Mouse (Mus musculus) hindbrain, postnatal 0 days (tissue): ENCODE data around the gene Fam83d. TPM values are rescaled to one million over a fixed set of nuclear protein-coding genes. Genes with fewer than 3 reads are reported as not detected.

Experiments used
- ATAC-seq: fragments of 200-750 bp; cut with Nextera tagmentation; 2 replicates; pipeline ENCODE4 v1.8.0; 2017; ENCODE audit warnings: mild to moderate bottlenecking, moderate TSS enrichment, moderate library complexity
- DNase-seq: peaks from one replicate; pipeline ENCODE4 v3.0.0-alpha.2; 2015; ENCODE audit warnings: low spot score
- H3K27ac ChIP-seq: fragments of 300-500 bp; sonication (generic); 2 replicates; pipeline ENCODE4 v1.5.1; 2014; ENCODE audit warnings: mild to moderate bottlenecking
- H3K27me3 ChIP-seq: fragments of 300-500 bp; sonication (generic); 2 replicates; pipeline ENCODE4 v1.6.1; 2014; ENCODE audit warnings: low read length, mixed read lengths; ENCODE audit not compliant: insufficient read depth
- H3K36me3 ChIP-seq: fragments of 300-500 bp; sonication (generic); 2 replicates; pipeline ENCODE4 v1.6.1; 2014; ENCODE audit warnings: low read length, mixed read lengths; ENCODE audit not compliant: insufficient read depth
- H3K4me1 ChIP-seq: fragments of 300-500 bp; sonication (generic); 2 replicates; pipeline ENCODE4 v1.6.1; 2014; ENCODE audit warnings: antibody characterized with exemption, low read length, mixed read lengths; ENCODE audit not compliant: insufficient read depth
- H3K4me2 ChIP-seq: fragments of 300-500 bp; sonication (generic); 2 replicates; pipeline ENCODE4 v1.6.1; 2014; ENCODE audit warnings: low read depth, mild to moderate bottlenecking, low read length, moderate library complexity, mixed read lengths
- H3K4me3 ChIP-seq: fragments of 300-500 bp; sonication (generic); 2 replicates; pipeline ENCODE4 v1.5.1; 2014; ENCODE audit warnings: low read length
- H3K9ac ChIP-seq: fragments of 300-500 bp; sonication (generic); replicated peaks from 2 replicates; pipeline ENCODE4 v1.6.1; 2014; ENCODE audit warnings: mild to moderate bottlenecking, low read length, moderate library complexity, mixed read lengths
- H3K9me3 ChIP-seq: fragments of 300-500 bp; sonication (generic); 2 replicates; pipeline ENCODE4 v1.6.1; 2016; ENCODE audit warnings: low read length, mixed read lengths
- CTCF ChIP-seq: IDR thresholded peaks from 2 replicates; pipeline ENCODE4 v1.5.1; 2016; ENCODE audit warnings: antibody characterized with exemption, control low read depth, low read depth
- WGBS: fragments of 180-500 bp; shearing (Covaris S2); extraction: QIAGEN DNeasy Blood & Tissue Kit; methylation state at CpG from one replicate; pipeline ENCODE4 v1.1.7; 2014; 5-methylcytosine and 5-hydroxymethylcytosine counted together
- polyA plus RNA-seq: library from polyadenylated mRNA; unstranded; fragments of >200 nt; fragmentation: Nextera tagmentation; extraction: Ambion mirVana; gene quantifications from 2 replicates; pipeline ENCODE4 v1.2.1, GENCODE M21; 2015
- total RNA-seq: library from RNA; depleted of rRNA; stranded (reverse); fragments of >200 nt; gene quantifications from 2 replicates; pipeline ENCODE4 v1.2.3, GENCODE M21; 2014

Gene Fam83d
- total and polyA plus RNA-seq, 2 experiments from 2014 or later = 6.7 to 18.8 TPM

DNA sequence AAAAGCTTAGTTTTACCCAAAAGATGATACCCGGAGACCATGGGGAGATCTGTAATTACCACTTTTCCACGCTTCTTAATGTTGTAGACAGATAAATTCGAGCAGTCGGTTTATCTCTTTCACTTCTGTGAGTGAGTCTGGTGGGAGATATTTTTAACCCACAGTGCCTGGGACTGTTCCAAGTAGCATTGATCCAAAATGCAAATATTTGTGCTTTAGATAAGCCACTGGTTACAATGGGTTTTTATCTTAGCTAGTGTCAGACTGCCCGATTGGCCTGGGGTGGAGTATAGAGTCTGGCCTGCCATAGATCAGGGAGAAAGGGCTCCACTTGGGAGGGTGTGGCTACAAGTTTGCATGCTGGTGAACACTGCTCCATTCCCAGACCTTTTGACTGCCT, 878 bp downstream of the Fam83d start:
- H3K4me2 ChIP-seq = peak overlapping the region; percentile 99
- WGBS = 9% methylated on average over 5 of the region's 5 CpGs
- no peak for DNase-seq
- no peaks in the 10 kb centered on the region for H3K9me3 ChIP-seq
- no peak overlapping the region; the same call in 1 of the 2 replicates for H3K9ac ChIP-seq
- ATAC-seq = no peak
- no peaks in the 10 kb centered on the region for H3K36me3 ChIP-seq
- H3K4me1 ChIP-seq = peaks cover 17% of the 10 kb centered on the region
- TF ChIP-seq CTCF = no peak
- H3K27ac ChIP-seq = no peak overlapping the region
- peak overlapping the region; percentile 55 for H3K4me3 ChIP-seq
- no peaks in the 10 kb centered on the region for H3K27me3 ChIP-seq

DNA sequence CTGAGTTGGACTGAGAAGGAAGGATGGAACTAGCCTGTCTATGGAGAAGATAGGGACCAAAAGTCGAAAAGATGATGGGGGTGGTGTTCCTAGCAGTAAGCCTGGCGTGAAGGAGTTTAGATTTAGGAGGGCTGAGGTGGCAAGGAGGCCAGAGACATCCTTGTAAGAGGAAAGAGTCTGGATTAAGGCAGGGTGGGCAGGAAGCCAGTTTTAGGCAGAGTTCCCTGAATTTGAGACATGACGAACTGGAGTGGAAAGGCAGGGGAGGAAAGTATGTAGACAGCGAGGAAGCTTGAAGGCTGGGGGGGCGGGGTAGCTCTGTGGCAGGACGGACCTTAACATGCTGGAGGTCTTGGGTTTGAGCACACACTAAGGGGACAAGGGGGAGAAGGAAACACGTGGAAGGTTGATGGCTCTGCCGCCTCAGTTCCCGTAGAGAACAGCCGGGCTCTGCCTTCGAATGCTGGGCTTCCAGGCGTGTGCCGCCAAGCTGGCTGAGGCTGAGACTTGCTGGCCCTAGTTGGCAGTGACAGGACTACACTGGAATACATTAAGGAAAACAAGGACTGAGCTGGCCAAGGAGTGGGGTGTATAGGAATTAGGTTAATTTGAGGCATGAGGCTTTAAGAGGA, 2.3 kb downstream of the Fam83d start:
- ATAC-seq = no peak
- no peak for TF ChIP-seq CTCF
- H3K4me2 ChIP-seq = peak overlapping the region; percentile 99
- H3K27me3 ChIP-seq = no peaks in the 10 kb centered on the region
- no peak overlapping the region for H3K27ac ChIP-seq
- H3K4me1 ChIP-seq = peaks cover 17% of the 10 kb centered on the region
- peak; percentile 55 for DNase-seq
- H3K9ac ChIP-seq = no peak overlapping the region
- no peaks in the 10 kb centered on the region for H3K9me3 ChIP-seq
- no peaks in the 10 kb centered on the region for H3K36me3 ChIP-seq
- 28% methylated on average over 13 of the region's 13 CpGs for WGBS
- peak overlapping the region; percentile 19 for H3K4me3 ChIP-seq

DNA sequence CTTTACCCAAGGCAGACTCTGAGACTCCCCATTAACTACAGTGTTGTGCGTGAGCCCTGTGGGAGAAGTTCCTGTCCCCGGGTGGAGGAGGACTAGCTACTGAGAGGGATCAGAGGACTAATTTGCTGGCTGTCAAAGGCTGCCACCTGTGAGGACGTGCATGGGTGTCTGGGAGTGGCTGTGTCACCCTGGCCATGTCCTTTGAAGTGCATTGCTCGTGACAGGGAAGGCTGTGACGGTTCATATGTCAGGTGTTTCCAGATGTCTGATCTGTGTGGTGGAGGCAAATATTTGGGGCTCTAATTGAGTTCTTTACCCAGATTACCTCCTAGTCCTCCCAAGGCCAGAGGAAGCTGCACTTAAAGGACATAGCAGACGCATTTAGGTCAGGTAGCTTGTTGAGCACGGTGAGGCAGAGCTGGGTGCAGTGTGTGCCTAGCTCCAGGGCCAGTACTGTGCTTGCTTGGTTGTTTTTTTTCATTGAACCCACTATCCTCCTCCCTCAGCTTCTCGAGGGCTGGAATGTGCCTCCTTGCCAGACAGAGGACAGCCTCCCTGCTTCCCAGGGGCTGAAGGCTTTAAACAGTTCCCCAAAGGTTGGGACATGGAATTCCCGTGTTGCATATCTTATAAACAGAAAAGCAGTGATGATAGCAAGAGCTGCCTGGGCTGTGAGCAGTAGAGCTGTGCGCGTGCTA, 3.3 kb downstream of the Fam83d start:
- Histone ChIP-seq H3K9me3 (no peaks in the 10 kb centered on the region), H3K27ac (no peak overlapping the region), H3K9ac (no peak overlapping the region), H3K4me1 (peaks cover 17% of the 10 kb centered on the region), H3K27me3 (no peaks in the 10 kb centered on the region), H3K4me3 (no peak overlapping the region), H3K4me2 (0 out of 2 replicates have a peak overlapping the region, but pooled peaks have one; percentile 7), H3K36me3 (no peaks in the 10 kb centered on the region)
- DNase-seq (no peak), ATAC-seq (no peak)
- WGBS = 57% methylated on average over 11 of the region's 11 CpGs
- TF ChIP-seq CTCF = no peak

DNA sequence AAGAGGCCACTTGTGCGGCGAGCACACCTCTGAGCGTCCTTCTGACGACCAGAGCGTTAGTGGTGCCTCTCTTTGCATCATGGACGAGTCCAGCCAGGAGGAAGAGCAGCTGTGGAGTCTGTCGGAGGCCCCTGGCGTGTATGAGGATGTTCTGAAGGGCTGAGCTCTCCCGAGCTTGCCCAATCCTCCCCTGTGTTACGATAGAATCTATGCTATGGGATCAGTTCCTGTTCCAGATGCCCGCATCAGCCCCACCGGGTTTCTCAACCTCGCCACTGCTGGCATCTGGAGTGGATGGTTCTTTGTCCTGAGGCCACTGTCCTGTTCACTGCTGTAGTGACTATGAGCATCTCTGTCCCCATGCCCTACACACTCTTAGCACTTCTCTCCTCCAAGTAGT, 4.9 kb downstream of the Fam83d start:
- no peak for TF ChIP-seq CTCF
- H3K36me3 ChIP-seq = no peaks in the 10 kb centered on the region
- H3K9me3 ChIP-seq = no peaks in the 10 kb centered on the region
- H3K4me3 ChIP-seq = no peak overlapping the region
- H3K27me3 ChIP-seq = no peaks in the 10 kb centered on the region
- H3K9ac ChIP-seq = no peak overlapping the region
- no peak overlapping the region for H3K27ac ChIP-seq
- ATAC-seq (no peak), DNase-seq (no peak)
- WGBS = 87% methylated on average over 13 of the region's 13 CpGs
- no peak overlapping the region for H3K4me2 ChIP-seq
- peaks cover 17% of the 10 kb centered on the region for H3K4me1 ChIP-seq

DNA sequence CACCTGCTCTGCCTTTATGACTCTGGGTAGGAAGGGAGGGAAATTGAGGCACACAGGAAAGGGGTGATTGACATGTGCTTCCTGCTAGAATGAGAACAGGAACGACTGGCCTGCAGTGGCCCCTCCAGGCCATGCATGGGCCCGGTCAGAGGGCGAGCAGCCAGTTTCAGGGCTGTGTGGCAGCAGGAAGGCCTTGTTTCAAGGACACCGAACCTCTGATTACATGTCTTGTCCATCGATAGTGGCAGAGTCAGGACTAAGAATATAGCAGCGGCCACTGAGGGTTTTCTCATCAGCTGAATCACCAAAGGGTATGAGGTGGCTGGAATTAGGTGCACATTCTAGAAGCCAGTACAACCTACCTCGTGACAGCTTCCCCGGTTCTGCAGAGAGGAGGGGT, 7.0 kb downstream of the Fam83d start:
- Histone ChIP-seq H3K4me1 (peaks cover 6% of the 10 kb centered on the region; the same call in 1 of the 2 replicates), H3K4me3 (no peak overlapping the region), H3K9ac (no peak overlapping the region), H3K27ac (no peak overlapping the region), H3K4me2 (no peak overlapping the region), H3K9me3 (no peaks in the 10 kb centered on the region), H3K27me3 (no peaks in the 10 kb centered on the region), H3K36me3 (no peaks in the 10 kb centered on the region)
- 77% methylated on average over 8 of the region's 8 CpGs for WGBS
- ATAC-seq = no peak
- DNase-seq = no peak
- TF ChIP-seq CTCF = no peak

DNA sequence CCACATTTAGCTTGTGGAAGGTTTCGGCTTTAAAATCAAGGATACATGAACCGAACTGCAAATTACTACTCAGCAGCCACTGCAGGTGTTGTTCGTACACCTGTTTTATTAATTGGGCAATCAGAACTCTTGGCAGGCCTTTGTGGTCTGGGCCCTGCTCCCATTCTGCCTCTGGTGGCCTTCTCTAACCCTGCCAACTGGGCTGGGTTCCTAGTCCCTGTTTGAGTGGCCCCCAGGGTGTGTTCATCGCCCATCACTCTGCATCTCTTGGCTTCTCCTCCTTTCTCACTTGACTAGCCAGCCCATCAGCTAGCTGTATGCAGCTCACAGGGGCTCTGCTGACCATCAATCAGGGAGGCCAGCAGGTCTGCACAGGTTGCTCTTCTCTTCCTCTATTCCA, 8.8 kb downstream of the Fam83d start:
- WGBS = 56% methylated on average over 4 of the region's 4 CpGs
- ATAC-seq (peak; percentile 58; the same call in 1 of the 2 replicates), DNase-seq (peak; percentile 58)
- Histone ChIP-seq H3K27me3 (no peaks in the 10 kb centered on the region), H3K27ac (no peak overlapping the region), H3K4me3 (no peak overlapping the region), H3K4me2 (no peak overlapping the region), H3K9ac (no peak overlapping the region), H3K9me3 (no peaks in the 10 kb centered on the region), H3K4me1 (no peaks in the 10 kb centered on the region), H3K36me3 (no peaks in the 10 kb centered on the region)
- TF ChIP-seq CTCF = no peak

DNA sequence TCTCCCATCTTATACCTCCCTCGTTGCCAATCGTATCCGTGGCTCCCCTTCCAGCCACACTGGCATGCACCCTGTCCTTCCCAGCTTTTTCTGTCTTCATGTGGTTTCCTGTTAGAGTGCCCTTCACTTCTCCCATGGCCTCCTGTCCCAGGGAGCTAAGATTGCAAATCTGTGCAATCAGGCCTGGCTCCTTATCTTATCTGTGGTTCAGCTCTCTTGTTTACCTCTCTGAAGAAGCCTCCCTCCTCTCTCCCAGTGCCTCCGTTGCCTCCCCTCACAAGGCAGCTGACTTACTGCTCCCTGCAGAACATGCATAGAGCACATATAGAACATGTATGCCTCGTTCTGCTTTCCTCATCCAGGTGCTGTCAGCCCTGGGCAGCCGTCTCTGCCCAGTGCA, 9.6 kb downstream of the Fam83d start:
- H3K4me2 ChIP-seq = no peak overlapping the region
- no peaks in the 10 kb centered on the region for H3K4me1 ChIP-seq
- no peak overlapping the region for H3K4me3 ChIP-seq
- ATAC-seq = no peak
- no peak for TF ChIP-seq CTCF
- 56% methylated on average over 6 of the region's 6 CpGs for WGBS
- no peaks in the 10 kb centered on the region for H3K36me3 ChIP-seq
- no peak overlapping the region for H3K27ac ChIP-seq
- no peak overlapping the region for H3K9ac ChIP-seq
- no peaks in the 10 kb centered on the region for H3K27me3 ChIP-seq
- no peak for DNase-seq
- no peaks in the 10 kb centered on the region for H3K9me3 ChIP-seq
